Mouse (Mus musculus) retina, adult 2 months (tissue): ENCODE results near the gene Spaca3.

Source experiments
- DNase-seq: peaks from one replicate; pipeline ENCODE4 v3.0.0-alpha.2; 2012; ENCODE audit warnings: low read depth, low spot score

The Spaca3 gene

DNA sequence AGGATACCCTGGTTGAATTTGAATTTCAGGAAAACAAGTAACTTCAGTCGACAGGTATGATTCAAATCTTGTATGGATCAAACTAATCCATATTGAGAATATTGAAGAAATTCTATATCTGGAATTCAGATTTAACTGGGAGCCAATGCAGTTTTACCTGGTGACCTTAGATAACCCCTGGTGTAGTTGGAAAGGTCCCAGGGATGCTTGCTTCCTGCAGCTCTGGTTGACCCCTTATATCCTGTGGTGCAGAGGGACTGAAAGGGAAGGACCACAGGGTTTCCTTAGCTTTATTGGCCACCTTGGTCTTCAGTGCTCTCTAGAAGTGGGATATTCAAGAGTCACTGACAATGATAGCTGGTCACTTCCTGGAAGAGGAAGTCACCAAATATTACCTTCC is 9.9 kb downstream of the Spaca3 start:
- DNase-seq: no peak

DNA sequence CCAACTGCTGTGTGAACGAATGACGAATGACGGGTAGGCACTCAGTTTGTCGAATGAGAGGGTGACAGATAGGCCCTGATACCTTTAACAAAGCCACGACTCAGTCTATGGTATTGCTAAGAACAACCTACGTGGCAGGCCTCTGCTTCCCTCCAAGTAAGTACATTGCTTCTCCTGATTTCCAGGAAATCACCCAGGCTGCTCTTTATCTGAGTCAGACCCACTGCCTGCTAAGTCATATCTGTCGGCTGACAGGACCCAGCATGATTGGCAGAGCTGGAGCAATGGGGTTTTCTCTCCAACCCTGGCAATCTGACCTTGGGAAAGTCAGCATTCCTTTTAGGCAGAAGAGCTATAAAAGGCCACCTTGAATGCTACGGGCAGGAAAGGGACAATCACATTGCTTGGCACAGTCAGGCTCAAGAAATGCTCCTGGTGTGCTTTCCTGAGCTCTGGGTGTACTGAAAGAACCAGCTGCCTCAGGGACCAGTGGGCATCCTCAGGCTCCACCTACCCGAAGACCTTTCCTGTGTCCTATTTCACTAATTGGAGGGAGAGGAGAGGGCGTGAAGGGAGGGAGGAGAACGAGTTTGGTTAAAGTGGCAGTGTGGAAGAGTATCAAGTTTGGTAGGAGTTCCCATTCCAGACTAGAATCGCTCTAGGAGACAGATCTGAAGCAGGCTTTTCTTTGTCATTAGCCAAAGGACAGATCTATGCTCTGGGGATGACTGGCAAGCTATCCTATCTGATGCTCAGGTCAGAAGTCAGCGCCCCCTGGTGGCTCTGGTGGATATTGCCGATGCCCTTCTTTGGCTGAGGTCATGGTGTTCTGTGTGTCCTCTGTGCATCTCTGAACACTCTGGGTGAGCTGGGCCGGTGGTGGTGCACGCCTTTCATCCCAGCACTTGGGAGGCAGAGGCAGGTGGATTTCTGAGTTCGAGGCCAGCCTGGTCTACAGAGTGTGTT is 14.6 kb downstream of the Spaca3 start:
- DNase-seq: no peak

DNA sequence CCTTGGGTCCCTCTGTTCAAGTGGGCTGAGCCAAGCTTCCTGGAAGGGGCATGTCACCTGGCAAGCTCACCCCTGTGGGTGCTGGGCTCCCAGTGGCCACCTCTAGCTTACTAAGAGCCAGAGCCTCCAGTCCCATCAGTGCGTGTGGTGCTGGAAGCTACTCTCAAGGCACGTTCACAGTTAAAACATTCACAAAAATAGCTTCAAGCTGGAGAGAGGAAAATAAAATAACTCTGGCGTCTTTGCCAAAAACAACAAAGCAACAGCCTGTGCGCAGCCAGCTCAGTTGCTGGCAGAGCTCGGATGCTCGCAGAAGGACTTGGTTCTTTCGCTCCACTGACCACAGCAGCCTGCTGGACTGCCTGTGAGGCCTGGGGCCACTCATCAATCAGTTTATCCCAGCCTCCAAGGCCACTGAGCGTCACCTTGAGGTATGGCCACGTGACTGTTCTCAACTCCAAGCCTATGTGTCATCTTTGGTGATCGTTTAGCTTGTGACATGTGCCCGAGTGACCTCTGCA is 19.0 kb downstream of the Spaca3 start:
- DNase-seq: no peak

DNA sequence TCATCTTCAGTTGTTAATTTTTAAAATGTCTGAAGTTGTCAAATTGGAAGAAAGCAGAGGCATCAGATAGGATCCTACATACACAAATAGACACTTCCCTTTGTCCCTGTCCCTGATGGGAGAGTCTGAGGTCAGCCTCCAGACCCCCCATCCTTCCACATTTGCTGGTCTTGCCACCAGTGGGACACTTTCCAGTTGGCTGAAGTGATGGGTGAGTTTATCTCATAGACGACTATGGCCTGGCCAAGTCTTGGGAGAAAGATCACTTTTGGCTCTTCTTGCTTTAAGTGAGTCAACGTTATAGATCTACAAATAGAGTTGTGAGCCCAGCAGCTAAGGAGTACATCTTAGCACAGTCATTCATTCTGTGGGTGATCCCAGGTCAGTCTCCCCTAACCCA is 19.9 kb downstream of the Spaca3 start:
- no peak for DNase-seq

DNA sequence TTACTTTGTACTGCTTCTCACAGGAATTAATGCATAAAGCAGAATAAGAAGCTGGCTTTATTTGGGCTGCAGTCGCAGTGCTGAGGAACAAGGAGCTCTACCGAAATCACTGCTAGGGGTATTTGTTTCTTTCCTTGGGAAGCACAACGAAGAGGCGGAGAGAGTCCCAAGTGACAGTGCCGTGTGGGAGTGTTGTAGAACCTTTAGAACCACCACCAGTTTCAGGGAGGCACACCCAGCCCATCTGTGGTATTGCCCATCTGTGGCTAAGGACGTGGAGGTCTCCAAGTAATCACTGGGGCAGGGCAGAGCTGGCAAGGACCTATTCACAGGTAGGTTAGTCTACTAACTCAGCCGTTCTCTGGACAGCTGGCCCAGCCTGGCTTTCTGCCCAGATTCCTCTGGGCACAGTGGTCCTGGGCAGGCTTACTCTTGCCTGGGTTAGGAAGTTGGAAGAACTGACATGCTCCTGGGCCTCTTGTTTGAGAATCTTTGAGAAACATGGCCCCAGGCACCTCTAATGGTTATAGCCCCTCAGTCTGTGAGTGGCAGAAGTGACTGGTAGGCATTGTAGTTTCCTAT is 24.2 kb downstream of the Spaca3 start:
- DNase-seq: no peak

DNA sequence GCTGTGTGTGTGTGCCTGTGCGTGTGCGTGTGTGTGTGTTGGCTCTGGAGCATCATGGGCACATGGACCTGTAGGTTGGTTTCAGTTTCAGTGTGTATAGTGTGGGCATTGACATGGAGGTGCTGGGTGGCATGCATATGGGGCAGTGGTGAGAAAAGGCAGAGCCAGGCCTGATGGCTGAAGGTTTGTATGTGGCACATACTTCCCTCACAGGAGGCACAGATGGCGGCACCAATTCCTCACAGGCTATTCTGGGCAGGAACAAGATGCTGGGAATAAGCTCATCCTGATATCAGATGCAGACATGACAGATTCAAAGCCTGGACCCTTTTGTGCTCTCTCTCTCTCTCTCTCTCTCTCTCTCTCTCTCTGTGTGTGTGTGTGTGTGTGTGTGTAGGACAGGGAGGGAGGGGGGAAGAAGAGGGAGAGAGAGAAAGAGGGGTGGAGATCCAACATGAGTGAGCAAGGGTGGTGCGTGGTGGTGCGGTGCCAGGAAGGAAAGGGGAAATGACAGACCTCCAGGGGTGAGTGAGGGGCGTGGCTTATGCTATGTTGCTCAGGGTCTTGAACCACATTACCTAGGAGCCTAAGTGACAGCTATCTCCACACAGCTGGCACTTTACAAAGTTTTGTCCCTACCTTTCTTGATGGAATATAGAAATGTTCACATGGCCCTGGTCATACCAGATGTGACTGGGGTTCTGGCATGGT is 26.5 kb downstream of the Spaca3 start:
- no peak for DNase-seq

DNA sequence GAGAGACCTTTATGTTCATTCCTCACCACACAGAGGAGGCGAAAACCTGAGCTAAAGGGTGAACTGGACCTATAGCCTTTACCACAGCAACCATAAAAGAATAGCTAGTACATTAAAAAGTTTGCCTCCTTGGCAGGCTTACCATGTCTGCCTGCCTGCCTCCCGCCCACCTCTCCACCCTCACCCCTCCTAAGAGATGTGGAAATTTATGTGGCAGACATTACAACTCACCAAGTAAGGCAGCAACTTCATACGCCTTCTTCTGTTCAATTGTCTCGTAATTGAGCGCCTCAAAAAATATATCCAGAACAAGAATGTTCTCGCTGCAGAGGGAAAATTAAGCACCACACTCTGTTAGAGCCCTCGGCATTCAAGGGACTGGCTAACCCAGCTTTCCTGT is 28.2 kb downstream of the Spaca3 start:
- no peak for DNase-seq

DNA sequence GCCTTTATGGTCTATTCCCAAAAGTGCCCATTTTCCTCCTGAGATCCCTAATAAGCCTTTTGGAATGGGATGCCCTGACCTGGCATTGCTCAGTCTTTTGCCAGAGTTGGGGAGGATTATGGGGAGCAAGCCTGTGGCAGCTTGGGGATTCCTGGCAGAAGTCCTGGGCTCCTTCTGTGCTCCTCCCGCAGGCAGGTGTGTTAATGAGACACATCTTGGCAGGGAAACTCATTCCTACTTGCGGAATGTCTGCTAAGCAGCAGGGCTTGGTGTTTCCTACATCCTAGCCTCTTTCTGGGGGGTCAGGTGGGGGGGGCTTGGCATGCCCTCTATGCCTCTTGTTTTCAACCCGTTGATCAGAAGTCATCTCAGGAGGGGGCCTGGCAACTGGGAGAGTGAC is 28.9 kb downstream of the Spaca3 start:
- DNase-seq: no peak

DNA sequence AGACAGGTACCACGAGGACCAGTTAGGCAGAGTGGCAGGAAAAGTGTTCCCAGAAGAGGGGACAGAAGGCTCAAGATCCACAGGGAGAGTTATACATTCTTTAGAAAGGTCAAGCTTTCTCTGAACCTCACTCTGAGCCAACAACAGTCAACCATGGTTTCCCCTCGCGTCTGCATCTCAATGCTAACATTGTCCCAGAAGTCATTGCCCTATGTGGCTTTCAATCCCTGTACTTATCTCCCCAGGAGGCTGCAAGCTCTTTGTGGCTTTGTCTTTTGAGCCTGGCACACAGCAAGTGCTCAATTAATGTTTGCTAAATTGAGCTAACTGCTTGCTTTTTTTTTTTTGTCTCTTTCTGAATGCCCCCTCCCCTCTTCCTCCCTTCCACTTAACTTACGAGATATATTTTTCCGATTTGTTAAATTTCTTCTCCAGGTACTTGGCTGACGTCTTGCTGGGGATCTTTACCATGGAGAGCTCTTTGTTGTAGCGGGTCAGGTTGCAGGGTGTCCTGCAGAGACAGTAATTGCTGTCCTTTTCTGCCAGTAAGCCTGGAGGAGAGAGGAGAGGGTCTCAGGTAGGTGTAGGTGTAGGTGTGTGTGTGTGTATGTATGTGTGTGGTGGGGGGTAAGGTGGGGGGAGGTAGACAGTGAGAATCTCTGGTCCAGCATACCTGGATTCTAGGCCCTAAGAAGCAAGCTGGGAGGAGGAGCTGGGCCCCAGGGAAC is 31.3 kb downstream of the Spaca3 start:
- no peak for DNase-seq

DNA sequence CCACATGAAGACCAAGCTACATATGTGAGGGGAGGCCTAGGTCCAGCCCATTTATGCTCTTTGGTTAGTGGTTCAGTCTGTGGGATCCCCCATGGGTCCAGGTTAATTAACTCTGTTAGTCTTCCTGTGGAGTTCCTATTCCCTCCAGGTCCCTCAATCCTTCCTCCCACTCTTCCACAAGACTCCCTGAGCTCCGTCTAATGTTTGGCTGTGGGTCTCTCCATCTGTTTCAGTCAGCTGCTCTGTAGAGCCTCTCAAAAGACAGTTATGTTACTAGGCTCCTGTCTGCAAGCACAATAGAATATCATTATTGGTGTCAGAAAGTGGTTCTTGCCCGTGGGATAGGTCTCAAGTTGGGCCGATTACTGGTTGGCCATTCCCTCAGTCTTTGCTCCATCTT is 37.7 kb downstream of the Spaca3 start:
- no peak for DNase-seq

DNA sequence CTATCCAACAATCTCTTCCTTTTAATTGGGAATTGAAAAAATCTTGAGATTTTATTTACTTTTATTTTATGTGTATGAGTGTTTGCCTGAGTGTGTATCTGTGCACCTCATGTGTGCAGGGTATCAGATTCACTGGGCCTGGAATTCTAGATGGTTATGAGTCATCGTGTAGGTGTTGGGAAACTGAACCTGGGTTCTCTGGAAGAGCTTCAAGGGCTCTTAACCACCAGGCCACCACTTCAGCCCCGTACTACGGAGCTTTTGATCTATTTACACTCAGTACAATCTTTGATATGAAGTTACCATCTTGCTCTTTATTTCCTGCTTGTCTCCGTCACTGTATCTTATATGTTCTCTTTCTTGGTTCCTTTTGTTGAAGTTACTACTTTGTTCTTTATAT is 42.4 kb downstream of the Spaca3 start:
- DNase-seq: no peak

DNA sequence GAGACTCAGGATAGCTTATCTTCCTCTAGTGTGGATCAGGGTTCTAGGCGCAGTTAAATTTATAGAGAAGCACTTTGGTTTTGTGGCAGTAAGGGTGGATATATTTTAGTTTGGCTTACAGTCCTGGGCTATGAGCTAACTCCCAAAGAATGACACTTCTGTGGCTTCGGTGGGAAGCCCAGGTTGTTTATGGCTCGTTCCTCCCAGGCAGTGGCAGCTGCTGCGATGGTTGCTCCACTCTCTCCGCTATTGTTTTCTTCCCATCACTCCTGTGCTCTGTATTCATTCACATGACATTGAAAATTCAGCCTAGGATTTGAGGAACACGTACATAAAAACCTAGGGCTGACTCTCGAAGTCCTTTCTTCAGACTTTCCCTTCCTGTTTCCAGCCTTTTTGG is 44.5 kb downstream of the Spaca3 start:
- no peak for DNase-seq

DNA sequence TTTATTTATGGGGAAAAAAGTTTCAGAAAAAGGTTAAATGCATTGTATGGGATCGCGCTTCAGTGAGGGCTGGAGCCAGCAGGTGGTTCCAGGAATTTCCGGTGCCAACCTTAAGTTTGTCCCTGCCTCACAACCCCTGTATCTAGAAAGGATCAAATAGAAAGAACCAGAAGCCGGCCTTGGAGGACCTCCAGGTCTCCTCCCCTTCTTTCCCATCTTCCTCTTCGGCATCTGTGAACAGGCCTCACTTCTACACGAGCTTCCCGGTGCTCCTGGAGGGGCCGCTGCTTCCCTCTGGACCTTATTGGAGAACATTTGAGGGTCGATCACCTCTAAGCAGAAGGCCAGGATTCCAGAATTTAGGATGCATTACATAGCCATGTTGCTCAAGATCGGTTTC is 45.3 kb downstream of the Spaca3 start:
- DNase-seq: no peak

DNA sequence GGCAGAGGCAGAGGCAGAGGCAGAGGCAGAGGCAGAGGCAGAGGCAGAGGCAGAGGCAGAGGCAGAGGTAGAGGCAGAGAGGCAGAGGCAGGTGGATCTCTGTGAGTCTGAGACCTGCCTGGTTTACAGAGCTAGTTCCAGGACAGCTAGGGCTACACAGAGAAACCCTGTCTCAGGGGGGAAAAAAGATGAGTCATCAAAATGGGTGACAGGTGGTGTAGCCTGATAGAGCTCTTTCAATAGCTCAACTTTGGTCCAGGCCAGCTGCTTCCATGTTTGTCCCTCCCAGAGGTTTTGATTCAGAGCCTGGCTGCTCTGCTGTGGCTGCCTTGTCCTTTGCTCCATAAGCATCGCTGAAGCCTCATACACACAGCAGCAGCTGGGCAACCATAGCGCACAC is 46.4 kb downstream of the Spaca3 start:
- DNase-seq: no peak

DNA sequence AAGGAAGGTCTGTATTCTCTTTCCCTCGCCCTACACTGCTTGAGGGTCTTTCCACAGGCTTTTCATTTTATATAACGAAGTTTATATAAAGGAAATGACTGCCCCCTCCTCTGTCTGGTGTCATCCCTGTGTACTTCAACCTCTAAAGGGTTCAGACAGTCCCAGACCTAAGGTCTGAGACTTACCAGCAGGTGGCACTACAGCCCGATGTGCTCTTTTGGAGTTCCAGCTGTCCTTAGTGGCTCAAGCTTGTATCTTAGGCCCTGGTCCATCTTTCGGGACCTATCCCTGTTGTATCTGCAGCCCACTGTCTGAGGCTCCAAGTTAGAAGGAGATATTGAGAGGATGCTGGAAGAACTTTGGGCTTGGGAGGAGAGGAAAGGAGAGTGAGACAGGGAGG is 48.3 kb downstream of the Spaca3 start:
- DNase-seq: peak; percentile 22

DNA sequence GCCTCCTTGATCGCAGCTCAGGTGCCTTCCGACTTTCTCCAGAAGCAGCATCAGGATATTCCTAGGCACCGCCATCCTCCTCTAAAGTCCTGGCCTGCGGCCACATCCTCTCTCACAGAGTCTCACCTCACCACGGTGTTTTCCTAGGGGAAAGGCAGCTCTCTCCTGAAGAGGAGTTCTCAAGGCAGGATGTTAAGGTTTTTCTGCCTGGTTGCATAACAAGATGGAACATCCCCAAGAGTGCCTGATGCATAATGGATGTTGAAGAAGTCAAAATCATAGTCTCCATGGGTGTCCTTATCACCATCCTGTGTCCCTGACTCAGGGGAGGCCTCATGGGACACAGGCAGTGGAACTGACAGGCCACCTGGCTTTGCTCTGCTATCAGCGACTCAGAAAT is 49.7 kb downstream of the Spaca3 start:
- DNase-seq: no peak

DNA sequence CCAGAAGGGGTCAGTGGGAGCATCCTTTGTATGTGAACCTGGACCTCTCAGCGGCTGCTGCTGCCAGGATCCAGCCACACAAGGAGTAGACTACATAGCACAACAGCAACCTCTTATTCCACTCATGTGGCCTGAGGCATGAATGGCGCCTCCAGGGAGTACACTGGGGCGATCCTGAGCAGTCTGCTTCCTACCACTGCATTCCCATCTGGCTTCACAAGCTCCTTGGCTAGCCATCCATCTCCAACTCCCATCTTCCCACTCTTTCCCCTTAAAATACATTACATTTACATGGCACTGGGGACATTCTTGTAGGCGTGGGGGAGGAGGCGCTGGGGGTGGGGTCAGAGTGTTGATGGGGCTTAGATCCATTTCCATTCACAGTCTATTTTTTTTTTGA is 54.6 kb downstream of the Spaca3 start:
- no peak for DNase-seq

DNA sequence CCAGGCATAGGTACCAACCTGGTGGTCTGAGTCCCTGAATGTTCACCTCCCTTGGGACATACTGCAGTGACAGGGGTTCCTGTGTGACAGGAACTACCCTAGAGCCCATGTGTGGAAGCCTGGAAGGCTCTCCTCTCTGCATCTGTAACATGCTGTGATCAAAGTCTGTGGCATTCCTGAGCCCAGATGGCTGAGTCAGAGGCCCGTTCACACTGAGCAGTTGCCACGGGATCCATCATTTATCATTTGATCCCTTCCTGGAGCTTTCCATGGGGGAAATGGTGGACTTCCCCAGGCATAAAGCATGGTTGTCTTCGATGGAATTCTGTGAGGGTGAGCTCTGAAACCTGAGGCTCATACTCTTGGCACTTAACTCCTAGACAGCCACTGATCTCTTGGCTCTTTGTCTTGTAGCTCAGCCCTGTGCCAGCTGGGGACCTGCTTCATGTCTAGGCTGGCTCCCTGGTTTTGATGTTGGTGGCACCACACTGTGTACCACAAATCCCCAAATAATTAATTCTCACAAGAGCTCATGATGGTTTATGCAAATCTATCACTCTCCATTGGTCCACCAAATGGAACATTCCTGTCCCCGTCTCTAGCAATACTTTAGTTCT is 55.4 kb downstream of the Spaca3 start:
- DNase-seq: no peak
